Mouse (Mus musculus) bone marrow, adult 2 months (tissue): ENCODE measurements around the gene Dock1.

ENCODE experiments used
- CTCF ChIP-seq: fragments of 200-500 bp; IDR thresholded peaks from 2 replicates; pipeline ENCODE4 v1.5.1; 2011; ENCODE audit warnings: low read length, control low read depth; ENCODE audit not compliant: control insufficient read depth, insufficient read depth
- POLR2A ChIP-seq: fragments of 200-500 bp; IDR thresholded peaks from 2 replicates; pipeline ENCODE4 v1.6.1; 2011; ENCODE audit warnings: low read depth, mild to moderate bottlenecking, control low read depth, low read length, borderline replicate concordance; ENCODE audit not compliant: control insufficient read depth

- TF ChIP-seq POLR2A = no peak
- no peak for TF ChIP-seq CTCF
Observed at GRCm38 (mm10) chr7:134679314-134680158, 9.1 kb downstream of the Dock1 start.
